Mouse (Mus musculus): ENCODE measurements at regions not wholly inside any gene's neighbourhood (a gene's known extent, or its start where the extent isn't known, plus 50 kb on each side); places are given as distances from the start of the nearest gene placed in this dataset.
A peak's percentile ranks its signal among the peaks of the same experiment; 100 is the strongest.

DNA sequence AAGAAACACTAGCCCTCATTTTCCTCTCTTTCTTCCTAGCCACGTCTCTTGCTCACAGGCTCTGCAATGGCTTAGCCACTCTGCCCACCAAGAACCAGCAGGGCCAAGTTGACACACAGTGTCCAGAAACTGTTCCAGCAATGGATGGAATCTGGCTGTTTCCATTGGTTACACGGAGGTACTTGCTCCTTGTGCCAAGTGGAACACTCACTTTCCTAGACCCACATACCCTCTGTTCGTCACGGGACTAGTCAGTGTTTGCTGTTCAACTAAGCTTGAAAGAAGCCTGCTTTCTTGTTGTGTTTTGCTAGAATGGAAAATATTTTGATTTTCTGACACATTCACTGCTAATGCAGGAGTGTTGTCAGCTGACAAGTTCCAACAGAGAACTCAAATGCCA lies 575.7 kb upstream of the Gulo start:
- no peak for TF ChIP-seq CTCF (IDR thresholded peaks at IDR 0.05)
- intact Hi-C loops (cut with DNase I), result no loop called here

GRCm38 (mm10) chr14:66579904-66580492 lies 571.0 kb upstream of the Gulo start:
- no peak for DNase-seq
- intact Hi-C loops (cut with DNase I), result no loop called here
- no peak; the same call in 1 of the 2 replicates for TF ChIP-seq CTCF (IDR thresholded peaks at IDR 0.05)
- no peak overlapping the region for H3K4me3 ChIP-seq
- no peak overlapping the region for H3K27ac ChIP-seq

More for the DNA sequence above, 575.7 kb upstream of the Gulo start:
- no peak overlapping the region for H3K27ac ChIP-seq
- DNase-seq, result no peak
- H3K4me3 ChIP-seq, result no peak overlapping the region

DNA sequence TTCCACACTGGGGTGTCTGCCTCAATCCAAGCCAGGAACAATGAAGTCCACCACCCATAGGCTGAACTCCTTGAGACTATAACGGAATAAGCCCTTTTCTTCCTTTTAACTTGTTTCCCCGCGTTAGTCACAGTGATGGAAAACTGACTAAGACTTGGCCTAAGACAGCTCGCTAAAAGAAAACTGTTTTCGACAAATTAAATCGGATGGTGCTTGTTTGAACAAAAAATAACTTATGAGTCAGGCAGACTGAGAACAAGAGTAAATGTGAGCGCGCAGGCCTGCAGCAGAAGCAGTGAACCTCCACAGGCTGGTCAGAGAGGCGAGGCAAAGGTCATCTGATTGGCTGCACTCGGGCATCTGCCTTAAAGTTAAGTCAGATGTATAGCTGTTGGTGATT lies 557.6 kb upstream of the Gulo start:
- DNase-seq, result no peak
- intact Hi-C loops (cut with DNase I), result no loop called here
- Histone ChIP-seq H3K4me3 (no peak overlapping the region), H3K27ac (no peak overlapping the region)
- no peak for TF ChIP-seq CTCF (IDR thresholded peaks at IDR 0.05)

- no peak for DNase-seq
- no peak overlapping the region for H3K27ac ChIP-seq
- no peak overlapping the region for H3K4me3 ChIP-seq
- intact Hi-C loops (cut with DNase I), result no loop called here
- TF ChIP-seq CTCF (IDR thresholded peaks at IDR 0.05), result no peak
These were observed 553.7 kb upstream of the Gulo start for GRCm38 (mm10) chr14:66562744-66563143.

DNA sequence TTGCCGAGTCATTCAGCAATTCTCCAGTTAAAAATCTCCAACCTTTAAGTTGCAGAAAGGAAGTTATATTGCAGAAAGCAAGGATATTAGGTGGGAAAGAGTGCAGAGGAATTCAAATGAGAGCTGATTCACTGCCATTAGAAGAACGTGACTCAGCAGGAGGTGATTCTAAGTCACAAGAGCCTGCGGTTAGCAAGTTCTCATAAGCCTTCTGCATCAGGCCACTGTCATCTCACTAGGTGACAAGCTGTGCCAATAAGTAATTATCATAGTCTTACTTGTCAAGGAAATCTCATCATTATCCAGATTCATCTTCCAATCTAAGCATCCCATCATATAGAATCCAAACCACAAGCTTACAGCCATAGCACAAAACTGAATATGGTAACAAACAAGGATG lies 552.7 kb upstream of the Gulo start:
- no peak overlapping the region for H3K27ac ChIP-seq
- no peak for DNase-seq
- no peak for TF ChIP-seq CTCF (IDR thresholded peaks at IDR 0.05)
- intact Hi-C loops (cut with DNase I), result no loop called here
- H3K4me3 ChIP-seq, result no peak overlapping the region

DNA sequence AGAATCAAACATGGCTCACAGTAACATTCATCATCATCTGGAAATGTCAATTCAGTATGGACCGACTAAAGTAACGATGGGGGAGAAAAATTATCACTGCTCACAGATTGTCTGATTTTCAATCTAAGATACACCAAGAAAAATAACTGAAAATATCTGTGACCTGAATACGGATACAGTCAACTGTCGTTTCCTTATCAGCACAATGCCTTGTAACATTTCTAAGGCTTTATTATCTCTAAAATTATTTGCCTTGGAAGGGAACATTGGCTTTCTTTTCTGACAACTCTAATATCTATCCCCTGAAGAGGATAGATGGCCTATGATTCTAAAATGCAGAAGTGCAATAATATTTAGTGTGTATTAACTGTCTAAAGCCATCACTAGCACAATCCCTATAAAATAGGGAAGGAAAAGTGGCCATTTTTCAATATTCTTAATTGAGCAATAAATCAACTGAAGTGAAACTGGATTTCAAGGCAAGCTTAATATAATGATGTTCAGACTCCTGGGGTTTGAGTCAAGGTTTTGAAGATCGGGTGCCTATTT lies 552.1 kb upstream of the Gulo start:
- intact Hi-C loops (cut with DNase I), result no loop called here
- Histone ChIP-seq H3K4me3 (no peak overlapping the region), H3K27ac (no peak overlapping the region)
- TF ChIP-seq CTCF (IDR thresholded peaks at IDR 0.05), result no peak
- no peak for DNase-seq

- no peak for TF ChIP-seq CTCF (IDR thresholded peaks at IDR 0.05)
- no peak for DNase-seq
- no peak overlapping the region for H3K4me3 ChIP-seq
- no peak overlapping the region for H3K27ac ChIP-seq
- intact Hi-C loops (cut with DNase I), result no loop called here
These were observed 549.4 kb upstream of the Gulo start for GRCm38 (mm10) chr14:66558393-66558792.

DNA sequence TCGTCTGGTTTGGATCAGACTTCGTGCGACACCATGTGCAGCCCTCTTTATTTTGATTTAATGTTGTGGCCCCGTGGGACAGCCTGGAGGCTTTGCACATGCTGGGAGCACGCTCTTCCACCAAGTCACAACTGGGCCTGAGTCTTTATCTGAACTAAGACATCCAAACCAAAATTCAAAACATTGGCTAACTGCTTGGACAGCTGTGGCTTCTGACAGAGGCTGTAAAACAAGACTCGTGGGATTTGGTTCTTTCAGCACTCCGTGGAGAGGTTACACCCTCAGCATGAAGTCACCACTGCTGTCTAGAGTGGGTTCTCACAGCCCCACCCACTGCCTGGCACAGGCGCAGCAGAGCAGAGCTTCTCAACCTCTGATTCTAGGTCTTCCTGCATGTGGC lies 548.6 kb upstream of the Gulo start:
- intact Hi-C loops (cut with DNase I), result no loop called here
- TF ChIP-seq CTCF (IDR thresholded peaks at IDR 0.05), result no peak
- peak; percentile 77 for DNase-seq
- Histone ChIP-seq H3K27ac (no peak overlapping the region), H3K4me3 (no peak overlapping the region)

- H3K4me3 ChIP-seq, result no peak overlapping the region
- intact Hi-C loops (cut with DNase I), result no loop called here
- no peak for DNase-seq
- TF ChIP-seq CTCF (IDR thresholded peaks at IDR 0.05), result no peak
- H3K27ac ChIP-seq, result no peak overlapping the region
These were observed 529.5 kb upstream of the Gulo start for GRCm38 (mm10) chr14:66538498-66538897.

DNA sequence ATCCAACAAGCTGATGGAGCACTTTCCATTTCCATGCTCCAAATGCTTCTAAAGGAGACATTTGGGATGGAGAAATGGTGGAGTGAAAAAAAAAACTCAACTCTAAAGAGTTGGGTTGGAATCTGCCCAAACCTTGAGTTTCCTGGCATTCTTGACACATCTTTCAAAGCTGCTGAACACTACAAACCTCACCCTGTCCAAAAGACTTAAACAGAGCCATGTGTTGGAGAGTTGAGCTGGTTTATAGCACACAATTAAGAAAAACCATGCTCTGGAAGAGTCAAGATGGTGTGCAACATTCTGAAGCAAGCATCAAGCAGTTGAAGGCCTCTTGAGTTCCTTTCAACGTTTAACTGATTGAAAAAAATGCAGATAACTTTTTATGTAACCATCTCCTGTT lies 525.7 kb upstream of the Gulo start:
- no peak overlapping the region for H3K4me3 ChIP-seq
- no peak for DNase-seq
- no peak for TF ChIP-seq CTCF (IDR thresholded peaks at IDR 0.05)
- H3K27ac ChIP-seq, result no peak overlapping the region
- intact Hi-C loops (cut with DNase I), result no loop called here

DNA sequence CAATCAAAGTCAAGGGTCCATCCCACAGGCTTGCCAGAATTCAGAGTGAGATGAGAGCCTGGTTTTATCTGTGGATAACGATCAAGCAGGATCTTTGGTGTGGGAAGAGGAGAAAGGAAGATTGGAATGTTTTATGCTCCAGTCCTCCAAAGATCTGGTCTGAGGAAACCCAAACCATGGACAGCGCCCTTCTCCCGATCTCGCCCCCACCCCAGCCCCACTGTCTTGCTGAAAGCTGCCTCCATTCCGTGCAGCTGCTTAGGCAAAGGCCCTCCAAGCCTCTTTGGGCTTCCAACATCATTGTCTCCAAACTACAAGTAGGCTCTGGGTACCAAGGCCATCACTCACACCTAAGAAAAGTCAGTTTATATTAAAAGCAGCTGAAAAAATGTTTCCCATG lies 519.1 kb upstream of the Gulo start:
- intact Hi-C loops (cut with DNase I), result no loop called here
- Histone ChIP-seq H3K4me3 (no peak overlapping the region), H3K27ac (no peak overlapping the region)
- DNase-seq, result no peak
- TF ChIP-seq CTCF (IDR thresholded peaks at IDR 0.05), result no peak

GRCm38 (mm10) chr14:66527061-66527460 lies 518.1 kb upstream of the Gulo start:
- Histone ChIP-seq H3K4me3 (no peak overlapping the region), H3K27ac (no peak overlapping the region)
- TF ChIP-seq CTCF (IDR thresholded peaks at IDR 0.05), result no peak
- intact Hi-C loops (cut with DNase I), result no loop called here
- DNase-seq, result no peak

GRCm38 (mm10) chr14:66522856-66523400 lies 513.9 kb upstream of the Gulo start:
- Histone ChIP-seq H3K4me3 (no peak overlapping the region), H3K27ac (peak overlapping the region; percentile 13; the same call in 1 of the 2 replicates)
- peak; percentile 72 for DNase-seq
- TF ChIP-seq CTCF (IDR thresholded peaks at IDR 0.05), result no peak
- intact Hi-C loops (cut with DNase I), result no loop called here

Data from gastrocnemius, adult 2 months (tissue).